Mouse (Mus musculus) embryonic facial prominence, embryonic 11.5 days (tissue): Measurements from ENCODE around the gene Mif. TPM values are rescaled to one million over a fixed set of nuclear protein-coding genes. Genes with fewer than 3 reads are reported as not detected.

Source experiments
- ATAC-seq: fragments of 200-750 bp; cut with Nextera tagmentation; replicated peaks from 2 replicates; pipeline ENCODE4 v1.8.0; 2017; ENCODE audit warnings: low read depth; ENCODE audit not compliant: insufficient number of reproducible peaks, low FRiP score, low TSS enrichment
- DNase-seq: peaks from one replicate; pipeline ENCODE4 v3.0.0-alpha.2; 2015; ENCODE audit warnings: low spot score
- H3K27ac ChIP-seq: fragments of 300-500 bp; sonication (generic); replicated peaks from 2 replicates; pipeline ENCODE4 v1.5.1; 2014; ENCODE audit warnings: mild to moderate bottlenecking, low read depth, low read length, control low read depth
- H3K27me3 ChIP-seq: fragments of 300-500 bp; sonication (generic); 2 replicates; pipeline ENCODE4 v1.6.1; 2014; ENCODE audit warnings: mild to moderate bottlenecking, low read length, moderate library complexity, mixed read lengths; ENCODE audit not compliant: control insufficient read depth, insufficient read depth
- H3K36me3 ChIP-seq: fragments of 300-500 bp; sonication (generic); replicated peaks from 2 replicates; pipeline ENCODE4 v1.6.1; 2014; ENCODE audit warnings: low read depth, mild to moderate bottlenecking, low read length, moderate library complexity, mixed read lengths; ENCODE audit not compliant: control insufficient read depth, insufficient read depth
- H3K4me1 ChIP-seq: fragments of 300-500 bp; sonication (generic); 2 replicates; pipeline ENCODE4 v1.6.1; 2014; ENCODE audit warnings: low read length, mixed read lengths; ENCODE audit not compliant: control insufficient read depth, insufficient read depth
- H3K4me2 ChIP-seq: fragments of 300-500 bp; sonication (generic); 2 replicates; pipeline ENCODE4 v1.6.1; 2014; ENCODE audit warnings: low read depth, mild to moderate bottlenecking, control low read depth, low read length, moderate library complexity
- H3K4me3 ChIP-seq: fragments of 300-500 bp; sonication (generic); 2 replicates; pipeline ENCODE4 v1.5.1; 2014; ENCODE audit warnings: low read depth, low read length, control low read depth
- H3K9ac ChIP-seq: fragments of 300-500 bp; sonication (generic); replicated peaks from 2 replicates; pipeline ENCODE4 v1.6.1; 2014; ENCODE audit warnings: mild to moderate bottlenecking, control low read depth, low read length
- H3K9me3 ChIP-seq: fragments of 300-500 bp; sonication (generic); replicated peaks from 2 replicates; pipeline ENCODE4 v1.6.1; 2016; ENCODE audit warnings: mild to moderate bottlenecking, low read length, inconsistent platforms, mixed read lengths; ENCODE audit not compliant: control insufficient read depth
- WGBS: fragments of 180-500 bp; shearing (Covaris S2); extraction: QIAGEN DNeasy Blood & Tissue Kit; methylation state at CpG from one replicate; pipeline ENCODE4 v1.1.7; 2014; 5-methylcytosine and 5-hydroxymethylcytosine counted together
- polyA plus RNA-seq: library from polyadenylated mRNA; unstranded; fragments of >200 nt; fragmentation: Nextera tagmentation; extraction: Ambion mirVana; gene quantifications from 2 replicates; pipeline ENCODE4 v1.2.1, GENCODE M21; 2014

Mif gene
- polyA plus RNA-seq, 1 experiment from 2014 or later, result 1,991 TPM

GRCm38 (mm10) chr10:75861587-75861986 is 1.5 kb upstream of the Mif start:
- Histone ChIP-seq H3K9ac (no peak overlapping the region), H3K4me2 (no peak overlapping the region), H3K9me3 (no peaks in the 10 kb centered on the region), H3K4me3 (no peak overlapping the region), H3K27me3 (no peaks in the 10 kb centered on the region), H3K36me3 (peaks cover 3% of the 10 kb centered on the region; the same call in 1 of the 2 replicates), H3K27ac (no peak overlapping the region), H3K4me1 (no peaks in the 10 kb centered on the region; the same call in 1 of the 2 replicates)
- 70% methylated on average over 5 of the region's 5 CpGs for WGBS
- no peak for DNase-seq
- ATAC-seq, result no peak

- peak overlapping the region; percentile 83 for H3K9ac ChIP-seq
- ATAC-seq, result no peak
- no peak for DNase-seq
Measured at GRCm38 (mm10) chr10:75860746-75861145, 706 bp upstream of the Mif start.

GRCm38 (mm10) chr10:75859107-75859746 is 813 bp downstream of the Mif start:
- Histone ChIP-seq H3K9me3 (no peaks in the 10 kb centered on the region), H3K27ac (peak overlapping the region; percentile 86; the same call in 1 of the 2 replicates)

More at GRCm38 (mm10) chr10:75860746-75861145, 706 bp upstream of the Mif start:
- WGBS, result 32% methylated on average over 7 of the region's 7 CpGs
- H3K4me3 ChIP-seq, result no peak overlapping the region
- no peaks in the 10 kb centered on the region for H3K27me3 ChIP-seq
- no peak overlapping the region; the same call in 1 of the 2 replicates for H3K27ac ChIP-seq
- no peaks in the 10 kb centered on the region for H3K9me3 ChIP-seq
- H3K36me3 ChIP-seq, result peaks cover 3% of the 10 kb centered on the region; the same call in 1 of the 2 replicates
- no peaks in the 10 kb centered on the region; the same call in 1 of the 2 replicates for H3K4me1 ChIP-seq
- no peak overlapping the region for H3K4me2 ChIP-seq

GRCm38 (mm10) chr10:75857598-75857997 is 2.4 kb downstream of the Mif start:
- no peak for ATAC-seq
- H3K27ac ChIP-seq, result no peak overlapping the region
- H3K4me3 ChIP-seq, result no peak overlapping the region
- no peak overlapping the region for H3K4me2 ChIP-seq
- H3K27me3 ChIP-seq, result no peaks in the 10 kb centered on the region
- WGBS, result 97% methylated on average over 4 of the region's 4 CpGs
- peaks cover 3% of the 10 kb centered on the region; the same call in 1 of the 2 replicates for H3K36me3 ChIP-seq
- H3K9ac ChIP-seq, result no peak overlapping the region
- no peaks in the 10 kb centered on the region; the same call in 1 of the 2 replicates for H3K4me1 ChIP-seq
- no peak for DNase-seq
- H3K9me3 ChIP-seq, result no peaks in the 10 kb centered on the region

More at GRCm38 (mm10) chr10:75859107-75859746, 813 bp downstream of the Mif start:
- peak; percentile 64 for ATAC-seq
- 2% methylated on average over 26 of the region's 27 CpGs for WGBS
- Histone ChIP-seq H3K4me2 (peak overlapping the region; percentile 68), H3K4me1 (no peaks in the 10 kb centered on the region; the same call in 1 of the 2 replicates), H3K27me3 (no peaks in the 10 kb centered on the region), H3K36me3 (peaks cover 3% of the 10 kb centered on the region; the same call in 1 of the 2 replicates), H3K9ac (peak overlapping the region; percentile 83), H3K4me3 (peak overlapping the region; percentile 72)
- peak; percentile 77 for DNase-seq

GRCm38 (mm10) chr10:75856976-75857375 is 3.1 kb downstream of the Mif start:
- no peaks in the 10 kb centered on the region for H3K27me3 ChIP-seq
- no peak overlapping the region for H3K4me3 ChIP-seq
- no peak for ATAC-seq
- H3K27ac ChIP-seq, result no peak overlapping the region
- no peaks in the 10 kb centered on the region; the same call in 1 of the 2 replicates for H3K4me1 ChIP-seq
- no peaks in the 10 kb centered on the region for H3K9me3 ChIP-seq
- no peak for DNase-seq
- no peak overlapping the region; the same call in 1 of the 2 replicates for H3K4me2 ChIP-seq
- peaks cover 3% of the 10 kb centered on the region; the same call in 1 of the 2 replicates for H3K36me3 ChIP-seq
- no peak overlapping the region for H3K9ac ChIP-seq
- 82% methylated on average over 3 of the region's 3 CpGs for WGBS

- H3K36me3 ChIP-seq, result peaks cover 3% of the 10 kb centered on the region; the same call in 1 of the 2 replicates
- no peaks in the 10 kb centered on the region; the same call in 1 of the 2 replicates for H3K4me1 ChIP-seq
- no peak overlapping the region for H3K4me2 ChIP-seq
- ATAC-seq, result no peak
- H3K4me3 ChIP-seq, result no peak overlapping the region
- no peak overlapping the region for H3K9ac ChIP-seq
- H3K27me3 ChIP-seq, result no peaks in the 10 kb centered on the region
- no peaks in the 10 kb centered on the region for H3K9me3 ChIP-seq
- WGBS, result 81% methylated on average over 11 of the region's 11 CpGs
- no peak overlapping the region for H3K27ac ChIP-seq
- no peak for DNase-seq
Measured at GRCm38 (mm10) chr10:75856155-75856907, 3.7 kb downstream of the Mif start.

GRCm38 (mm10) chr10:75855416-75855981 is 4.5 kb downstream of the Mif start:
- ATAC-seq, result no peak
- no peak overlapping the region for H3K4me2 ChIP-seq
- H3K27ac ChIP-seq, result no peak overlapping the region
- H3K9ac ChIP-seq, result no peak overlapping the region
- H3K36me3 ChIP-seq, result peaks cover 3% of the 10 kb centered on the region; the same call in 1 of the 2 replicates
- no peak overlapping the region for H3K4me3 ChIP-seq
- 90% methylated on average over 15 of the region's 15 CpGs for WGBS
- H3K9me3 ChIP-seq, result no peaks in the 10 kb centered on the region
- no peak for DNase-seq
- no peaks in the 10 kb centered on the region; the same call in 1 of the 2 replicates for H3K4me1 ChIP-seq
- H3K27me3 ChIP-seq, result no peaks in the 10 kb centered on the region
